9 mouse cellular contexts compared by ENCODE assay signal in the genomic region with DNA sequence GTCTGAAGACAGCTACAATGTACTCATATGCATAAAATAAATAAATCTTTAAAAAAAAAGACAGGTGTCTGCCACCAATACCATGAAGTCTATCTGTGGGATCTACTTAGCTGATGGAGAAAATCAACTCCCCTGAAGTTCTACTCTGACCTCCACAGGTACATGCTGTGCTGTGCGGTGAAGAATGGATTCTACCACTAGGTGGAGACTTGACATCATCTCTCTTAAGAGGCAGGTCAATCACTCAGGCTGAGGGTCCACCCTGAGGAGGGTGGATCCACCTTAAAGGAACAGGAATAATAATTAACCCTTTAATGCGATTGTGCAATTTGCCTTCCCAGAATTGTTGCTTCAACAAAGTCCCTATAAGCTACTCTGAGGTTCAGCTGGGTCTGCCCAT. TPM values are rescaled to one million over a fixed set of nuclear protein-coding genes. Genes with fewer than 3 reads are reported as not detected.
DNase-seq lines count a peak whose midpoint lies in the region; ATAC-seq and TF ChIP-seq lines count a peak whose summit lies in the region.
"Had no signal": no experiment of that assay in that cellular context is flagged by ENCODE, and none has a peak within 500 bp of the region (broad histone marks: within the 10 kb centered on the region; RNA-seq: fewer than 3 reads in every experiment).

No protein-coding gene starts in this region.

- no peak for DNase-seq in forebrain, embryonic 11.5 days (ENCODE audit: low spot score)
- peak; percentile 22 for DNase-seq in embryonic facial prominence, embryonic 14.5 days (ENCODE audit: low spot score)
- DNase-seq in lung, embryonic 14.5 days = peak; percentile 42
- DNase-seq in left cerebral cortex, adult 11 months (ENCODE audit: low spot score) = no peak
- no peak for DNase-seq in layer of hippocampus, adult 11-12 months (ENCODE audit: low spot score)

- no peaks in the 10 kb centered on the region for H3K79me2 ChIP-seq in C2C12 (ENCODE audit: control insufficient read depth, insufficient read depth)

- no peaks in the 10 kb centered on the region for H3K9me3 ChIP-seq in forebrain, embryonic 15.5 days
- no peaks in the 10 kb centered on the region for H3K9me3 ChIP-seq in forebrain, embryonic 11.5 days (ENCODE audit: control insufficient read depth, low read length)
- no peaks in the 10 kb centered on the region for H3K9me3 ChIP-seq in embryonic facial prominence, embryonic 14.5 days (ENCODE audit: control insufficient read depth, low read length)
- no peaks in the 10 kb centered on the region for H3K9me3 ChIP-seq in lung, embryonic 14.5 days (ENCODE audit: low read depth, low read length)
- H3K9me3 ChIP-seq: limb, embryonic 13.5 days had no signal

- H3K4me2 ChIP-seq in forebrain, embryonic 15.5 days (replicated peaks) = no peak overlapping the region
- H3K4me2 ChIP-seq in forebrain, embryonic 11.5 days (ENCODE audit: low read depth, low read length, severe bottlenecking) = no peak overlapping the region
- no peak overlapping the region for H3K4me2 ChIP-seq in embryonic facial prominence, embryonic 14.5 days (ENCODE audit: low read depth, low read length)
- no peak overlapping the region for H3K4me2 ChIP-seq in lung, embryonic 14.5 days
- H3K4me2 ChIP-seq: limb, embryonic 13.5 days had no signal

- no peaks in the 10 kb centered on the region for H3K79me3 ChIP-seq in C2C12 (ENCODE audit: low read depth)

- no peak overlapping the region for H3K9ac ChIP-seq in forebrain, embryonic 15.5 days (replicated peaks)
- no peak overlapping the region for H3K9ac ChIP-seq in forebrain, embryonic 11.5 days (ENCODE audit: low read length)
- H3K9ac ChIP-seq in embryonic facial prominence, embryonic 14.5 days (ENCODE audit: low read depth, low read length) = no peak overlapping the region
- no peak overlapping the region for H3K9ac ChIP-seq in lung, embryonic 14.5 days
- H3K9ac ChIP-seq: limb, embryonic 13.5 days had no signal

- H3K27me3 ChIP-seq in forebrain, embryonic 15.5 days = no peaks in the 10 kb centered on the region
- H3K27me3 ChIP-seq in forebrain, embryonic 11.5 days (ENCODE audit: control insufficient read depth, insufficient read depth, low read length) = no peaks in the 10 kb centered on the region
- peaks cover 7% of the 10 kb centered on the region for H3K27me3 ChIP-seq in C2C12 (ENCODE audit: control insufficient read depth, insufficient read depth, insufficient read length)
- H3K27me3 ChIP-seq in embryonic facial prominence, embryonic 14.5 days (replicated peaks; ENCODE audit: control insufficient read depth, insufficient read depth, low read length) = no peaks in the 10 kb centered on the region
- H3K27me3 ChIP-seq in lung, embryonic 14.5 days (ENCODE audit: insufficient read depth, low read length) = no peaks in the 10 kb centered on the region
- H3K27me3 ChIP-seq: limb, embryonic 13.5 days had no signal

- H3K4me1 ChIP-seq in forebrain, embryonic 15.5 days = no peaks in the 10 kb centered on the region
- no peaks in the 10 kb centered on the region for H3K4me1 ChIP-seq in forebrain, embryonic 11.5 days (replicated peaks; ENCODE audit: control insufficient read depth, insufficient read depth, low read length)
- no peaks in the 10 kb centered on the region for H3K4me1 ChIP-seq in embryonic facial prominence, embryonic 14.5 days (ENCODE audit: control insufficient read depth, insufficient read depth, low read length)
- no peaks in the 10 kb centered on the region for H3K4me1 ChIP-seq in lung, embryonic 14.5 days (ENCODE audit: insufficient read depth)
- H3K4me1 ChIP-seq: limb, embryonic 13.5 days had no signal

- ATAC-seq in forebrain, embryonic 15.5 days (replicated peaks) = 0 out of 2 replicates have a peak, but pooled peaks have one; percentile 43
- ATAC-seq in forebrain, embryonic 11.5 days (replicated peaks; ENCODE audit: low FRiP score) = no peak
- ATAC-seq in embryonic facial prominence, embryonic 14.5 days (ENCODE audit: low read depth) = 0 out of 2 replicates have a peak, but pooled peaks have one; percentile 78
- peak; percentile 68; the same call in 1 of the 2 replicates for ATAC-seq in lung, embryonic 14.5 days (ENCODE audit: insufficient read depth)
- ATAC-seq in inflammation-experienced regulatory T-cells, adult 6 months = no peak

- 31% methylated on average over 2 of the region's 2 CpGs for WGBS in forebrain, embryonic 15.5 days
- WGBS in forebrain, embryonic 11.5 days = 26% methylated on average over 2 of the region's 2 CpGs
- 18% methylated on average over 2 of the region's 2 CpGs for WGBS in embryonic facial prominence, embryonic 14.5 days
- WGBS in lung, embryonic 14.5 days = 17% methylated on average over 2 of the region's 2 CpGs

- H3K27ac ChIP-seq in forebrain, embryonic 15.5 days (replicated peaks) = no peak overlapping the region
- H3K27ac ChIP-seq in forebrain, embryonic 11.5 days (ENCODE audit: low read depth, low read length) = no peak overlapping the region
- no peak overlapping the region for H3K27ac ChIP-seq in embryonic facial prominence, embryonic 14.5 days (replicated peaks; ENCODE audit: low read depth, low read length)
- H3K27ac ChIP-seq in lung, embryonic 14.5 days (ENCODE audit: low read depth) = no peak overlapping the region
- H3K27ac ChIP-seq: limb, embryonic 13.5 days had no signal

- H3ac ChIP-seq in C2C12 (ENCODE audit: control insufficient read depth, insufficient read length, low read depth) = no peak overlapping the region

- no peaks in the 10 kb centered on the region for H3K36me3 ChIP-seq in forebrain, embryonic 15.5 days
- H3K36me3 ChIP-seq in forebrain, embryonic 11.5 days (ENCODE audit: control insufficient read depth, insufficient read depth, low read length) = no peaks in the 10 kb centered on the region
- no peaks in the 10 kb centered on the region for H3K36me3 ChIP-seq in C2C12 (ENCODE audit: control insufficient read depth, insufficient read depth)
- no peaks in the 10 kb centered on the region for H3K36me3 ChIP-seq in embryonic facial prominence, embryonic 14.5 days (ENCODE audit: control insufficient read depth, insufficient read depth, low read length)
- H3K36me3 ChIP-seq in lung, embryonic 14.5 days (ENCODE audit: insufficient read depth) = no peaks in the 10 kb centered on the region
- H3K36me3 ChIP-seq: limb, embryonic 13.5 days had no signal

- TF ChIP-seq CTCF in C2C12 (IDR thresholded peaks at IDR 0.05; ENCODE audit: control insufficient read depth, insufficient read depth, insufficient read length) = no peak
- peak; percentile 56 for TF ChIP-seq CTCF in lung, embryonic 14.5 days (IDR thresholded peaks at IDR 0.05; ENCODE audit: low read depth)

- no peak overlapping the region for H3K4me3 ChIP-seq in forebrain, embryonic 15.5 days
- no peak overlapping the region for H3K4me3 ChIP-seq in forebrain, embryonic 11.5 days (ENCODE audit: low read depth, low read length)
- H3K4me3 ChIP-seq in C2C12 (ENCODE audit: insufficient read depth, poor library complexity, severe bottlenecking) = no peak overlapping the region
- H3K4me3 ChIP-seq in embryonic facial prominence, embryonic 14.5 days (ENCODE audit: low read depth, low read length) = no peak overlapping the region
- H3K4me3 ChIP-seq in lung, embryonic 14.5 days (ENCODE audit: low read depth, low read length) = no peak overlapping the region
- H3K4me3 ChIP-seq: limb, embryonic 13.5 days had no signal

RNA-seq across cellular contexts. Expression of a gene that starts 9.2 kb away (rescaled TPM):
- polyA plus RNA-seq in forebrain, embryonic 15.5 days (2015; fragmentation: Nextera tagmentation; extraction: Ambion mirVana) = 0.31 and 0.40 TPM in 2 replicates
- polyA plus RNA-seq in forebrain, embryonic 11.5 days (2014; fragmentation: Nextera tagmentation; extraction: Ambion mirVana) = 0.15 and 0.36 TPM in 2 replicates
- polyA plus RNA-seq in C2C12 (2012; fragmentation: generic; extraction: Trizol) = 0.05 TPM
- polyA plus RNA-seq in embryonic facial prominence, embryonic 14.5 days (2014; fragmentation: Nextera tagmentation; extraction: Ambion mirVana) = 0.22 and 0.49 TPM in 2 replicates
- polyA plus RNA-seq in lung, embryonic 14.5 days (2014; fragmentation: Nextera tagmentation; extraction: Ambion mirVana) = 0.20 TPM in 1 of 2 replicates, not detected in the other
- not detected for polyA plus RNA-seq in inflammation-experienced regulatory T-cells, adult 6 months (2017; shearing (Covaris generic))

RNA-seq across cellular contexts. Expression of a gene that starts 10.4 kb away (rescaled TPM):
- polyA plus RNA-seq in forebrain, embryonic 15.5 days (2015; fragmentation: Nextera tagmentation; extraction: Ambion mirVana) = 378 and 431 TPM in 2 replicates
- 338 and 353 TPM in 2 replicates for polyA plus RNA-seq in forebrain, embryonic 11.5 days (2014; fragmentation: Nextera tagmentation; extraction: Ambion mirVana)
- 386 TPM for polyA plus RNA-seq in C2C12 (2012; fragmentation: generic; extraction: Trizol)
- 497 and 552 TPM in 2 replicates for polyA plus RNA-seq in embryonic facial prominence, embryonic 14.5 days (2014; fragmentation: Nextera tagmentation; extraction: Ambion mirVana)
- polyA plus RNA-seq in lung, embryonic 14.5 days (2014; fragmentation: Nextera tagmentation; extraction: Ambion mirVana) = 511 and 530 TPM in 2 replicates
- 100 to 1,000 TPM; 608 to 774 (median 726) TPM for polyA plus RNA-seq in inflammation-experienced regulatory T-cells, adult 6 months (2017; shearing (Covaris generic))

RNA-seq across cellular contexts. Expression of a gene that starts 22.9 kb away (rescaled TPM):
- polyA plus RNA-seq in forebrain, embryonic 15.5 days (2015; fragmentation: Nextera tagmentation; extraction: Ambion mirVana) = 33.8 and 37.4 TPM in 2 replicates
- 30.0 and 31.9 TPM in 2 replicates for polyA plus RNA-seq in forebrain, embryonic 11.5 days (2014; fragmentation: Nextera tagmentation; extraction: Ambion mirVana)
- polyA plus RNA-seq in C2C12 (2012; fragmentation: generic; extraction: Trizol) = 24.6 TPM
- polyA plus RNA-seq in embryonic facial prominence, embryonic 14.5 days (2014; fragmentation: Nextera tagmentation; extraction: Ambion mirVana) = 19.1 and 20.5 TPM in 2 replicates
- polyA plus RNA-seq in lung, embryonic 14.5 days (2014; fragmentation: Nextera tagmentation; extraction: Ambion mirVana) = 25.7 and 27.2 TPM in 2 replicates
- polyA plus RNA-seq in inflammation-experienced regulatory T-cells, adult 6 months (2017; shearing (Covaris generic)) = 10 to 100 TPM; 11.9 to 17.0 (median 15.0) TPM

RNA-seq across cellular contexts. Expression of a gene that starts 23.0 kb away (rescaled TPM):
- 108 TPM in 2 replicates for polyA plus RNA-seq in forebrain, embryonic 15.5 days (2015; fragmentation: Nextera tagmentation; extraction: Ambion mirVana)
- polyA plus RNA-seq in forebrain, embryonic 11.5 days (2014; fragmentation: Nextera tagmentation; extraction: Ambion mirVana) = 157 and 164 TPM in 2 replicates
- polyA plus RNA-seq in C2C12 (2012; fragmentation: generic; extraction: Trizol) = 102 TPM
- polyA plus RNA-seq in embryonic facial prominence, embryonic 14.5 days (2014; fragmentation: Nextera tagmentation; extraction: Ambion mirVana) = 74.0 and 88.2 TPM in 2 replicates
- polyA plus RNA-seq in lung, embryonic 14.5 days (2014; fragmentation: Nextera tagmentation; extraction: Ambion mirVana) = 103 and 112 TPM in 2 replicates
- polyA plus RNA-seq in inflammation-experienced regulatory T-cells, adult 6 months (2017; shearing (Covaris generic)) = 100 to 1,000 TPM in 1 of 3 experiments, 10 to 100 TPM in 2; 82.2 to 102 (median 91.2) TPM

RNA-seq across cellular contexts. Expression of a gene that starts 38.3 kb away (rescaled TPM):
- 49.5 and 51.7 TPM in 2 replicates for polyA plus RNA-seq in forebrain, embryonic 15.5 days (2015; fragmentation: Nextera tagmentation; extraction: Ambion mirVana)
- polyA plus RNA-seq in forebrain, embryonic 11.5 days (2014; fragmentation: Nextera tagmentation; extraction: Ambion mirVana) = 80.4 and 88.1 TPM in 2 replicates
- polyA plus RNA-seq in C2C12 (2012; fragmentation: generic; extraction: Trizol) = 87.1 TPM
- polyA plus RNA-seq in embryonic facial prominence, embryonic 14.5 days (2014; fragmentation: Nextera tagmentation; extraction: Ambion mirVana) = 50.7 and 51.0 TPM in 2 replicates
- 76.4 and 79.8 TPM in 2 replicates for polyA plus RNA-seq in lung, embryonic 14.5 days (2014; fragmentation: Nextera tagmentation; extraction: Ambion mirVana)
- polyA plus RNA-seq in inflammation-experienced regulatory T-cells, adult 6 months (2017; shearing (Covaris generic)) = 10 to 100 TPM; 30.0 to 47.0 (median 45.2) TPM

Comparison
In these comparisons a context has a peak if more than half of its experiments do, and no peak if none do; other contexts are left out.
1. ATAC-seq: peak in forebrain, embryonic 15.5 days (single experiment), embryonic facial prominence, embryonic 14.5 days (single experiment) and lung, embryonic 14.5 days (single experiment); none in forebrain, embryonic 11.5 days (single experiment) and inflammation-experienced regulatory T-cells, adult 6 months (single experiment).
2. DNase-seq: peak in embryonic facial prominence, embryonic 14.5 days (single experiment) and lung, embryonic 14.5 days (single experiment); none in forebrain, embryonic 11.5 days (single experiment), left cerebral cortex, adult 11 months (single experiment) and layer of hippocampus, adult 11-12 months (single experiment).